ENCODE assay signal across 14 mouse cellular contexts in the genomic region with DNA sequence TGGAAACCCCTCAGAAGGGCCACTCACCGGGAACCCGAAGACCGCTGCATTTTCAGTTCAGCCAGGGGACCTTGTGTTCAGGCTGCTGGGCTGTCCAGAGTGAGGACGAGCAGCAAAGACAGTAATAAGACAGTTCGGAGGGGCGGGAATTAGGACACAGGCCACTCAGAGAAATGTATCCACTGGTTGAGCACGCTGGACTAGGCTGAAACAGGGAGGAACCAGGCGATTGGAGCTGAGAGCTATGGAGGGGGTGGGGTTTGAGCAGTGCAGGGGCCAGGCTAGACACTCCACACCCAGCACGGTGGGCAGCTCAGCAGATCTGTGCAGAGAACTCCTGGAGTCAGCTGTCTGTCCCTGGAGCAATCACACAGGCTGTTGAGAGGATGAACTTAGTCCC. TPM values are rescaled to one million over a fixed set of nuclear protein-coding genes. Genes with fewer than 3 reads are reported as not detected.
"Had no signal": no experiment of that assay in that cellular context is flagged by ENCODE, and none has a peak within 500 bp of the region (broad histone marks: within the 10 kb centered on the region; RNA-seq: fewer than 3 reads in every experiment).

Dmrtc1a (minus strand) TSS at position 101 of the 400 bp plus-strand sequence.
1700011M02Rik (plus strand) TSS at position 319 of the 400 bp plus-strand sequence.

RNA-seq across cellular contexts. Expression of gene Dmrtc1a, which starts in this region (rescaled TPM):
- polyA plus RNA-seq: small intestine, adult 2 months had no signal

RNA-seq across cellular contexts. Expression of gene 1700011M02Rik, which starts in this region (rescaled TPM):
- polyA plus RNA-seq: neural tube, embryonic 11.5 days; neural tube, embryonic 12.5 days; neural tube, embryonic 13.5 days; neural tube, embryonic 14.5 days; neural tube, embryonic 15.5 days; small intestine, adult 2 months; spleen, adult 2 months; stomach, embryonic 14.5 days; stomach, embryonic 15.5 days; stomach, embryonic 16.5 days; stomach, postnatal 0 days; thymus, adult 2 months; thymus, postnatal 0 days; urinary bladder, adult 2 months had no signal
